Mouse (Mus musculus) adrenal gland (tissue): ENCODE data around the gene Tra2b.
"Not testable (repeated sequence)": the region's sequence is repeated elsewhere in the genome, so short reads cannot be mapped to it uniquely, and the experiment has no call there.

Experiments
- intact Hi-C: fragments of 180-260 bp; cut with DNase I; formaldehyde crosslinking; loops from one replicate; pipeline ENCODE4 v1.15.1; 2025

The Tra2b gene

GRCm38 (mm10) chr16:22250307-22250706 lies 15.5 kb downstream of the Tra2b start:
- intact Hi-C loops: no loop called here

GRCm38 (mm10) chr16:22249754-22250153 lies 16.1 kb downstream of the Tra2b start:
- intact Hi-C loops: no loop called here

DNA sequence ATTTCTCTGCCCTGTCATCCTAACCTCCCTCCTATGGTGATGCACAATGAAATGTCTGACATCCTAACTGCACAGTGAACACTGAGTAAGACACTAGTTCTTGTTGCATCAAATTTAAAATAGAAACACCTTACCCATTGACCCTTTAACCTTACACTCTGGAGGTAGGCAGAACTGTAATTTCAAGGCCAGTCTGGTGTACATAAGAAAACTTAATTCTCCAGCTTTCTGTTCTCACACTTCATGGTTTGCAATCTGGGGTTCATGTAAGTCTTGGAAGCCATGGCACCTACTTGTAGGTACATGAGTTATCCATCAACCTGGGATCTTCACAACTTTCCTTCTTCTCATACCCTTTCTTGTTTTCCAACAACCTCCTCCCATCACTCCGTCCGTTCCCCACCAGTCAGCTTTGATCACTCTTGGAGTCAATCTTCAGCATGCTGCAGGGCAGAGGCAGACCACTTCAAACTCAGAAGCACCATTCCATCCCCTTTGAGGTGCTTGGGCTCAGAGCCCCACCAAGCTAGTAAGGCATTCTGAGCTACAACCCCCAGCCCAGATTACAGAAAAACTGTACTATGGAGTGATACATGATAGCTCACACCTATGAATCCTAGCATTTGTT lies 23.5 kb downstream of the Tra2b start:
- intact Hi-C loops: no loop called here

GRCm38 (mm10) chr16:22241376-22242238 lies 24.2 kb downstream of the Tra2b start:
- intact Hi-C loops: no loop called here

- intact Hi-C loops: no loop called here
These were observed 24.9 kb downstream of the Tra2b start for GRCm38 (mm10) chr16:22240856-22241255.

GRCm38 (mm10) chr16:22239978-22240377 lies 25.8 kb downstream of the Tra2b start:
- intact Hi-C loops: no loop called here

DNA sequence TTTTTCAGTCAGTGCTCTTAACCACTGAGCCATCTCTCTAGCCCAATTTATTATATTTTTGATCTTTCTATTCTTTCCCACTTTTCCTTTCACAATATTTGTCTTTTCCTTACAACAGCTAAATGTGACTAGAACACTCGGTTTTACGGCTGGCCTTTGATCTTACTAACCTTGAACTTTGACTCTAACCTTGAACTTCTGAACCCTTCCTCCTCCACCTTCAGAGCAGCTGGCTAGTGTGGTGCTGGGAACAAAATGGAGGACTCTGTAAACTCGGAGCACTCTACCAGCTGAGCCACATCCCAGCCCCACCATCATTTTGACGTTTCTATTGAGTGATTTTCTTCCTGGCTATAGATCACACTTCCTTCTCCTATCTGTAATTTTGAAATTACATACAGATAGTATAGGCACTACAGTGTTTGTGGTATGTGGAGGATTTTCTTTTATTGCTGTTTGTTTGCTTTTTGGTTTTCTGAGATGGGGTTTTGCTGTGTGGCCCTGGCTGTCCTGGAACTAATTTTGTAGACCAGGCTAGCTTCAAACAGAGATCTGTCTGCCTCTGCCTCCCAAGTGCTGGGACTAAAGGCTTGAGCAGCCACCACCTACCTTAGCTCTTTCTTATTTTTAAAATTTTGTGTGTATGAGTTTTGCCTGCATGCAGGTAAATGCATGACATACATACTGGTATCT lies 26.7 kb downstream of the Tra2b start:
- intact Hi-C loops: no loop called here

- intact Hi-C loops: not testable (repeated sequence)
These were observed 27.4 kb downstream of the Tra2b start for GRCm38 (mm10) chr16:22238402-22238801.

- intact Hi-C loops: no loop called here
These were observed 29.0 kb downstream of the Tra2b start for GRCm38 (mm10) chr16:22236814-22237213.

GRCm38 (mm10) chr16:22234535-22234934 lies 31.3 kb downstream of the Tra2b start:
- intact Hi-C loops: no loop called here

DNA sequence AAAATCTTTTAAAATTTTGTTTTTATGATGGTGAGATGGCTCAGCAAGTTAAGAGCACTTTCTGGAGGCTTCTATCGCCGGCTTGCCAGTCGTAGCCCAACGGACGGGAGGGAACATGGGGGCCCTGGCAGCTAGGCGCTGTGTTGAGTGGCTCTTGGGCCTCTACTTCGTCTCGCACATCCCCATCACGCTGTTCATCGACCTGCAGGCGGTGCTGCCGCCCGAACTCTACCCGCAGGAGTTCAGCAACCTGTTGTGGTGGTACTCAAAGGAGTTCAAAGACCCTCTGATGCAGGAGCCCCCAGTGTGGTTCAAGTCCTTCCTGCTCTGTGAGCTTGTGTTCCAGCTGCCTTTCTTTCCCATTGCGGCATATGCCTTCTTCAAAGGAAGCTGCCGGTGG lies 35.5 kb downstream of the Tra2b start:
- intact Hi-C loops: not testable (repeated sequence)

- intact Hi-C loops: no loop called here
These were observed 62.3 kb downstream of the Tra2b start for GRCm38 (mm10) chr16:22203501-22203900.

- intact Hi-C loops: no loop called here
These were observed 63.9 kb downstream of the Tra2b start for GRCm38 (mm10) chr16:22201858-22202257.

GRCm38 (mm10) chr16:22200476-22200875 lies 65.3 kb downstream of the Tra2b start:
- intact Hi-C loops: no loop called here
